Mouse (Mus musculus) midbrain, embryonic 12.5 days (tissue): Measurements from ENCODE around the gene Tubb2b. TPM values are rescaled to one million over a fixed set of nuclear protein-coding genes. Genes with fewer than 3 reads are reported as not detected.

Source experiments
- ATAC-seq: fragments of 200-750 bp; cut with Nextera tagmentation; 2 replicates; pipeline ENCODE4 v1.8.0; 2017; ENCODE audit warnings: low read depth, moderate TSS enrichment, moderate library complexity; ENCODE audit not compliant: low FRiP score
- H3K27ac ChIP-seq: fragments of 300-500 bp; sonication (generic); replicated peaks from 2 replicates; pipeline ENCODE4 v1.5.1; 2016; ENCODE audit warnings: mild to moderate bottlenecking
- H3K27me3 ChIP-seq: fragments of 300-500 bp; sonication (generic); 2 replicates; pipeline ENCODE4 v1.6.1; 2016; ENCODE audit warnings: mild to moderate bottlenecking
- H3K36me3 ChIP-seq: fragments of 300-500 bp; sonication (generic); 2 replicates; pipeline ENCODE4 v1.6.1; 2016
- H3K4me1 ChIP-seq: fragments of 300-500 bp; sonication (generic); 2 replicates; pipeline ENCODE4 v1.6.1; 2016
- H3K4me2 ChIP-seq: fragments of 300-500 bp; sonication (generic); replicated peaks from 2 replicates; pipeline ENCODE4 v1.6.1; 2016; ENCODE audit warnings: mild to moderate bottlenecking, moderate library complexity
- H3K4me3 ChIP-seq: fragments of 300-500 bp; sonication (generic); 2 replicates; pipeline ENCODE4 v1.5.1; 2016; ENCODE audit warnings: mild to moderate bottlenecking
- H3K9ac ChIP-seq: fragments of 300-500 bp; sonication (generic); replicated peaks from 2 replicates; pipeline ENCODE4 v1.6.1; 2016; ENCODE audit warnings: mild to moderate bottlenecking, moderate library complexity
- H3K9me3 ChIP-seq: fragments of 300-500 bp; sonication (generic); 2 replicates; pipeline ENCODE4 v1.6.1; 2016; ENCODE audit warnings: mild to moderate bottlenecking
- WGBS: fragments of 180-500 bp; shearing (Covaris S2); methylation state at CpG from one replicate; pipeline ENCODE4 v1.1.7; 2016; 5-methylcytosine and 5-hydroxymethylcytosine counted together
- polyA plus RNA-seq: library from polyadenylated mRNA; unstranded; fragments of >200 nt; fragmentation: Nextera tagmentation; extraction: Ambion mirVana; gene quantifications from 2 replicates; pipeline ENCODE4 v1.2.1, GENCODE M21; 2016

Tubb2b gene
- polyA plus RNA-seq, 1 experiment from 2014 or later, result 432 TPM

- Histone ChIP-seq H3K4me2 (no peak overlapping the region), H3K27me3 (peaks cover 7% of the 10 kb centered on the region), H3K36me3 (peaks cover 8% of the 10 kb centered on the region), H3K27ac (no peak overlapping the region), H3K4me3 (no peak overlapping the region), H3K9me3 (no peaks in the 10 kb centered on the region), H3K4me1 (peaks cover 21% of the 10 kb centered on the region), H3K9ac (no peak overlapping the region)
- no peak for ATAC-seq
- 90% methylated on average over 3 of the region's 3 CpGs for WGBS
Observed at GRCm38 (mm10) chr13:34079801-34080200, 50.5 kb downstream of the Tubb2b start.

- ATAC-seq, result peak; percentile 5; the same call in 1 of the 2 replicates
- no peaks in the 10 kb centered on the region for H3K9me3 ChIP-seq
- H3K4me2 ChIP-seq, result peak overlapping the region; percentile 80
- peaks cover 7% of the 10 kb centered on the region for H3K27me3 ChIP-seq
- H3K4me1 ChIP-seq, result peaks cover 22% of the 10 kb centered on the region
- 0 out of 2 replicates have a peak overlapping the region, but pooled peaks have one; percentile 91 for H3K27ac ChIP-seq
- peak overlapping the region; percentile 87; the same call in 1 of the 2 replicates for H3K9ac ChIP-seq
- H3K4me3 ChIP-seq, result peak overlapping the region; percentile 82; the same call in 1 of the 2 replicates
- peaks cover 9% of the 10 kb centered on the region for H3K36me3 ChIP-seq
- WGBS, result 44% methylated on average over 16 of the region's 16 CpGs
Observed at GRCm38 (mm10) chr13:34078500-34079280, 51.6 kb downstream of the Tubb2b start.

- H3K27me3 ChIP-seq, result peaks cover 7% of the 10 kb centered on the region
- H3K9me3 ChIP-seq, result no peaks in the 10 kb centered on the region
- ATAC-seq, result peak; percentile 86
- H3K27ac ChIP-seq, result peak within 1 kb of the TSS; percentile 91
- H3K4me3 ChIP-seq, result peak within 1 kb of the TSS; percentile 82
- under 1% methylated on average over 45 of the region's 45 CpGs for WGBS
- H3K4me1 ChIP-seq, result peaks cover 30% of the 10 kb centered on the region
- H3K9ac ChIP-seq, result peak within 1 kb of the TSS; percentile 87
- peak within 1 kb of the TSS; percentile 80 for H3K4me2 ChIP-seq
- H3K36me3 ChIP-seq, result peaks cover 13% of the 10 kb centered on the region
Observed at GRCm38 (mm10) chr13:34077492-34078271, 52.6 kb downstream of the Tubb2b start, which contains the start of gene Tubb2a. TSS of gene Tubb2a (minus strand) at chr13:34078007.

Other genes starting within 250 kb of the Tubb2b start
- 0.34 TPM in 1 of 2 replicates, not detected in the other for gene Serpinb6c, start 224.8 kb downstream of the Tubb2b start, polyA plus RNA-seq
- gene Nqo2, start 165.8 kb downstream of the Tubb2b start, polyA plus RNA-seq, result 11.9 and 12.0 TPM in 2 replicates
- 9.6 and 9.7 TPM in 2 replicates for gene Ripk1, start 128.1 kb downstream of the Tubb2b start, polyA plus RNA-seq
- 31.2 and 40.1 TPM in 2 replicates for gene Serpinb6a, start 127.7 kb downstream of the Tubb2b start, polyA plus RNA-seq
- gene Bphl, start 92.9 kb downstream of the Tubb2b start, polyA plus RNA-seq, result 31.4 and 31.9 TPM in 2 replicates
- gene Tubb2a, start 52.5 kb downstream of the Tubb2b start, polyA plus RNA-seq, result 609 and 668 TPM in 2 replicates
- gene Psmg4, start 32.5 kb upstream of the Tubb2b start, polyA plus RNA-seq, result 109 and 118 TPM in 2 replicates
- gene Slc22a23, start 214.7 kb upstream of the Tubb2b start, polyA plus RNA-seq, result 24.3 and 26.5 TPM in 2 replicates